Mouse (Mus musculus) frontal cortex, postnatal 36 days (tissue): ENCODE results near the gene Cct3.
"Not testable (repeated sequence)": the region's sequence is repeated elsewhere in the genome, so short reads cannot be mapped to it uniquely, and the experiment has no call there.

Source experiments
- DNase-seq, 2 experiments: peaks; one replicate each; pipeline ENCODE4 v3.0.0; 2022; ENCODE audit warnings: low spot score in 2 of 2

The Cct3 gene

GRCm38 (mm10) chr3:88296561-88297318, at the start of gene Cct3, which contains the start of gene Tsacc:
Cct3 (plus strand) TSS chr3:88297116.
Tsacc (minus strand) TSS chr3:88296999.
- peak; percentile 94 to 98 for DNase-seq

- no peak for DNase-seq
Observed at GRCm38 (mm10) chr3:88247666-88248065, 49.2 kb upstream of the Cct3 start.

GRCm38 (mm10) chr3:88248406-88248805, 48.5 kb upstream of the Cct3 start:
- no peak for DNase-seq

- no peak for DNase-seq
Observed at GRCm38 (mm10) chr3:88252739-88253138, 44.2 kb upstream of the Cct3 start.

- no peak for DNase-seq
Observed at GRCm38 (mm10) chr3:88254268-88254926, 42.5 kb upstream of the Cct3 start, which contains the start of gene Rhbg. Rhbg (minus strand) TSS chr3:88254709.

- DNase-seq = no peak
Observed at GRCm38 (mm10) chr3:88255950-88256349, 41.0 kb upstream of the Cct3 start.

- DNase-seq = no peak
Observed at GRCm38 (mm10) chr3:88256382-88256781, 40.5 kb upstream of the Cct3 start.

GRCm38 (mm10) chr3:88262346-88262745, 34.6 kb upstream of the Cct3 start:
- DNase-seq = no peak

GRCm38 (mm10) chr3:88268014-88268413, 28.9 kb upstream of the Cct3 start:
- DNase-seq = not testable (repeated sequence)

- no peak for DNase-seq
Observed at GRCm38 (mm10) chr3:88268991-88269390, 27.9 kb upstream of the Cct3 start.

GRCm38 (mm10) chr3:88271298-88271697, 25.6 kb upstream of the Cct3 start:
- not testable (repeated sequence) for DNase-seq

GRCm38 (mm10) chr3:88271859-88272258, 25.1 kb upstream of the Cct3 start:
- DNase-seq = no peak

- no peak for DNase-seq
Observed at GRCm38 (mm10) chr3:88274002-88274401, 22.9 kb upstream of the Cct3 start.

GRCm38 (mm10) chr3:88276121-88276520, 20.8 kb upstream of the Cct3 start:
- DNase-seq = no peak

GRCm38 (mm10) chr3:88276529-88277143, 20.3 kb upstream of the Cct3 start:
- peak in 1 of 2 experiments; percentile 57 for DNase-seq

GRCm38 (mm10) chr3:88280035-88280434, 16.9 kb upstream of the Cct3 start:
- DNase-seq = no peak

GRCm38 (mm10) chr3:88281141-88281916, 15.6 kb upstream of the Cct3 start:
- not testable (repeated sequence) for DNase-seq

- not testable (repeated sequence) for DNase-seq
Observed at GRCm38 (mm10) chr3:88284815-88285564, 11.9 kb upstream of the Cct3 start.

GRCm38 (mm10) chr3:88285565-88285895, 11.4 kb upstream of the Cct3 start:
- DNase-seq = not testable (repeated sequence)

GRCm38 (mm10) chr3:88287110-88287509, 9.8 kb upstream of the Cct3 start, which contains the start of gene Gm38392:
Gm38392 (minus strand) TSS chr3:88287210.
- no peak for DNase-seq

GRCm38 (mm10) chr3:88288133-88288713, 8.7 kb upstream of the Cct3 start:
- DNase-seq = not testable (repeated sequence)
